Mouse (Mus musculus) forebrain, embryonic 14.5 days (tissue): ENCODE measurements at regions not wholly inside any gene's neighbourhood (a gene's known extent, or its start where the extent isn't known, plus 50 kb on each side); places are given as distances from the start of the nearest gene placed in this dataset.

Source experiments
- ATAC-seq: fragments of 200-750 bp; cut with Nextera tagmentation; 2 replicates; pipeline ENCODE4 v1.8.0; 2017; ENCODE audit warnings: mild to moderate bottlenecking, moderate library complexity
- DNase-seq: peaks from one replicate; pipeline ENCODE4 v3.0.0-alpha.2; 2015; ENCODE audit warnings: low spot score
- H3K27ac ChIP-seq: fragments of 300-500 bp; sonication (generic); 2 replicates; pipeline ENCODE4 v1.5.1; 2014; ENCODE audit warnings: low read depth, mild to moderate bottlenecking, control low read depth, low read length, moderate library complexity
- H3K27me3 ChIP-seq: fragments of 300-500 bp; sonication (generic); replicated peaks from 2 replicates; pipeline ENCODE4 v1.6.1; 2014; ENCODE audit warnings: low read length, control low read depth, mixed read lengths; ENCODE audit not compliant: control insufficient read depth, insufficient read depth
- H3K36me3 ChIP-seq: fragments of 300-500 bp; sonication (generic); 2 replicates; pipeline ENCODE4 v1.6.1; 2014; ENCODE audit warnings: low read length, control low read depth; ENCODE audit not compliant: control insufficient read depth, insufficient read depth
- H3K4me1 ChIP-seq: fragments of 300-500 bp; sonication (generic); 2 replicates; pipeline ENCODE4 v1.6.1; 2014; ENCODE audit warnings: antibody characterized with exemption, low read length, control low read depth; ENCODE audit not compliant: control insufficient read depth, insufficient read depth
- H3K4me2 ChIP-seq: fragments of 300-500 bp; sonication (generic); 2 replicates; pipeline ENCODE4 v1.6.1; 2014; ENCODE audit warnings: mild to moderate bottlenecking, control low read depth, low read length
- H3K4me3 ChIP-seq: fragments of 300-500 bp; sonication (generic); 2 replicates; pipeline ENCODE4 v1.5.1; 2014; ENCODE audit warnings: low read depth, low read length, control low read depth
- H3K9ac ChIP-seq: fragments of 300-500 bp; sonication (generic); 2 replicates; pipeline ENCODE4 v1.6.1; 2014; ENCODE audit warnings: mild to moderate bottlenecking, low read length, control low read depth, moderate library complexity
- H3K9me3 ChIP-seq: fragments of 300-500 bp; sonication (generic); replicated peaks from 2 replicates; pipeline ENCODE4 v1.6.1; 2016; ENCODE audit warnings: low read length, control low read depth, mixed read lengths; ENCODE audit not compliant: control insufficient read depth
- WGBS: fragments of 180-500 bp; shearing (Covaris S2); extraction: QIAGEN DNeasy Blood & Tissue Kit; methylation state at CpG from one replicate; pipeline ENCODE4 v1.1.7; 2014; 5-methylcytosine and 5-hydroxymethylcytosine counted together

GRCm38 (mm10) chr7:144996847-144997246 is 57.1 kb upstream of the Ccnd1 start:
- no peaks in the 10 kb centered on the region for H3K4me1 ChIP-seq
- WGBS: 62% methylated on average over 3 of the region's 3 CpGs
- no peaks in the 10 kb centered on the region for H3K9me3 ChIP-seq
- no peak overlapping the region for H3K27ac ChIP-seq
- DNase-seq (no peak), ATAC-seq (no peak)
- no peaks in the 10 kb centered on the region for H3K27me3 ChIP-seq
- no peak overlapping the region for H3K4me3 ChIP-seq
- no peaks in the 10 kb centered on the region for H3K36me3 ChIP-seq
- H3K9ac ChIP-seq: no peak overlapping the region
- H3K4me2 ChIP-seq: no peak overlapping the region

- no peak overlapping the region for H3K4me3 ChIP-seq
- H3K9me3 ChIP-seq: no peaks in the 10 kb centered on the region
- H3K27me3 ChIP-seq: no peaks in the 10 kb centered on the region
- H3K9ac ChIP-seq: no peak overlapping the region
- ATAC-seq: no peak
- H3K4me2 ChIP-seq: no peak overlapping the region
- no peak for DNase-seq
- no peaks in the 10 kb centered on the region for H3K36me3 ChIP-seq
- H3K27ac ChIP-seq: no peak overlapping the region
- no peaks in the 10 kb centered on the region for H3K4me1 ChIP-seq
- WGBS: 77% methylated on average over 4 of the region's 4 CpGs
Measured at GRCm38 (mm10) chr7:144994229-144994628, 54.5 kb upstream of the Ccnd1 start.

GRCm38 (mm10) chr7:144993566-144993965 is 53.8 kb upstream of the Ccnd1 start:
- Histone ChIP-seq H3K4me2 (no peak overlapping the region), H3K27ac (no peak overlapping the region), H3K36me3 (no peaks in the 10 kb centered on the region), H3K4me3 (no peak overlapping the region), H3K9me3 (no peaks in the 10 kb centered on the region), H3K4me1 (no peaks in the 10 kb centered on the region), H3K9ac (no peak overlapping the region), H3K27me3 (no peaks in the 10 kb centered on the region)
- ATAC-seq (no peak), DNase-seq (no peak)
- 78% methylated on average over 4 of the region's 4 CpGs for WGBS

- H3K36me3 ChIP-seq: no peaks in the 10 kb centered on the region
- H3K4me3 ChIP-seq: no peak overlapping the region
- H3K9ac ChIP-seq: no peak overlapping the region
- H3K27me3 ChIP-seq: no peaks in the 10 kb centered on the region
- H3K4me2 ChIP-seq: no peak overlapping the region
- ATAC-seq (no peak), DNase-seq (no peak)
- H3K27ac ChIP-seq: no peak overlapping the region
- 88% methylated on average over 1 of the region's 1 CpGs for WGBS
- no peaks in the 10 kb centered on the region for H3K4me1 ChIP-seq
- H3K9me3 ChIP-seq: no peaks in the 10 kb centered on the region
Measured at GRCm38 (mm10) chr7:144991760-144992159, 52.0 kb upstream of the Ccnd1 start.
